Mouse (Mus musculus): ENCODE results near the gene Frat2.

The Frat2 gene

GRCm38 (mm10) chr19:41796148-41796760 lies 51.7 kb downstream of the Frat2 start:
- no peaks in the 10 kb centered on the region for H3K9me3 ChIP-seq (ENCODE audit: low read length)
- H3K36me3 ChIP-seq (ENCODE audit: insufficient read depth, low read length) = peaks cover 33% of the 10 kb centered on the region
- H3K4me1 ChIP-seq (replicated peaks; ENCODE audit: low read depth, low read length) = peaks cover 47% of the 10 kb centered on the region
- TF ChIP-seq CTCF (conservative IDR thresholded peaks at IDR 0.05; ENCODE audit: low read length) = no peak
- no peak for TF ChIP-seq NANOG (IDR thresholded peaks at IDR 0.05; ENCODE audit: borderline replicate concordance, low read length)
- no peak for TF ChIP-seq POU5F1 (IDR thresholded peaks at IDR 0.05; ENCODE audit: borderline replicate concordance, low read length)
- H3K4me3 ChIP-seq (replicated peaks; ENCODE audit: low read length) = no peak overlapping the region
- H3K27me3 ChIP-seq (ENCODE audit: insufficient read depth, low read length) = no peaks in the 10 kb centered on the region

Measured in E14TG2a.4 (cell line).